In the genomic region with DNA sequence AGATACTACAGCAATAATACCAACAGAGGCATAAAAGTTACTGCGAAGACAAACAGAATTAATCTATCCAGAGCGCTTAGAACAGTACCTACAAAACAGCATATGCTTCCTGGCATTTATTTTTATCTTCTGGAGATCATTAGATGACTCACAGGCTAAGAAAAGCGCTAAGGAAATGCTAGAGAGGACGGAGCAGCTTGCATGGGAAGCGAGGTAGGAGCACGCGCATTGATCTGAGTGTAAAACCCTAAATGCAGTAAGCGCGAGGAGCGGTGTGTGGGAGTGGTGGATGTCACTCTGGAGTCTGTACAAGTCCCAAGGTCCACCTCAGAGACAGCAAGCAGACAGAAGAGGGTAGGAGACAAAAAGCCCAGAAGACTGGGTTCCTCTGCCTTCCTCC, we compare ENCODE assay signal across 16 mouse cellular contexts.
DNase-seq lines count a peak whose midpoint lies in the region; ATAC-seq and TF ChIP-seq lines count a peak whose summit lies in the region.
"Had no signal": no experiment of that assay in that cellular context is flagged by ENCODE, and none has a peak within 500 bp of the region (broad histone marks: within the 10 kb centered on the region; RNA-seq: fewer than 3 reads in every experiment).

No protein-coding gene starts in this region.

- ATAC-seq in megakaryocyte progenitor cell, adult 5-6 weeks (replicated peaks; ENCODE audit: poor library complexity): no peak
- ATAC-seq: forebrain, embryonic 13.5 days; hindbrain, postnatal 0 days had no signal

- no peak overlapping the region for H3K27ac ChIP-seq in heart, embryonic 10.5 days
- no peak overlapping the region for H3K27ac ChIP-seq in embryonic facial prominence, embryonic 10.5 days (replicated peaks)
- H3K27ac ChIP-seq: embryonic facial prominence, embryonic 12.5 days; forebrain, embryonic 13.5 days; hindbrain, postnatal 0 days; liver, embryonic 14.5 days; midbrain, embryonic 12.5 days had no signal

- no peaks in the 10 kb centered on the region for H3K9me3 ChIP-seq in heart, embryonic 10.5 days
- H3K9me3 ChIP-seq in embryonic facial prominence, embryonic 10.5 days: no peaks in the 10 kb centered on the region
- H3K9me3 ChIP-seq: embryonic facial prominence, embryonic 12.5 days; forebrain, embryonic 13.5 days; midbrain, embryonic 12.5 days had no signal

- peaks cover 41% of the 10 kb centered on the region for H3K4me1 ChIP-seq in heart, embryonic 10.5 days
- H3K4me1 ChIP-seq in embryonic facial prominence, embryonic 10.5 days: peaks cover 44% of the 10 kb centered on the region

- no peaks in the 10 kb centered on the region for H3K36me3 ChIP-seq in heart, embryonic 10.5 days
- no peaks in the 10 kb centered on the region for H3K36me3 ChIP-seq in embryonic facial prominence, embryonic 10.5 days (replicated peaks)
- H3K36me3 ChIP-seq: embryonic facial prominence, embryonic 12.5 days; midbrain, embryonic 12.5 days had no signal

- 80% methylated on average over 10 of the region's 10 CpGs for WGBS in heart, embryonic 10.5 days
- WGBS in embryonic facial prominence, embryonic 10.5 days: 88% methylated on average over 10 of the region's 10 CpGs

- no peak for TF ChIP-seq CTCF in brain, embryonic 14.5 days (IDR thresholded peaks at IDR 0.05; ENCODE audit: borderline replicate concordance, extremely low read depth, insufficient read depth, insufficient read length)

- H3K4me3 ChIP-seq in heart, embryonic 10.5 days: no peak overlapping the region
- no peak overlapping the region for H3K4me3 ChIP-seq in embryonic facial prominence, embryonic 10.5 days
- H3K4me3 ChIP-seq: embryonic facial prominence, embryonic 12.5 days; forebrain, embryonic 13.5 days; midbrain, embryonic 12.5 days had no signal

- peak; percentile 21 for DNase-seq in heart, postnatal 4 days
- DNase-seq in heart, embryonic 10.5 days (ENCODE audit: low spot score): no peak
- DNase-seq in brain, embryonic 14.5 days (ENCODE audit: low read depth): peak; percentile 39
- DNase-seq in frontal cortex, postnatal 36 days (ENCODE audit: low spot score in 2 of 2): peak; percentile 75 to 88
- DNase-seq in left cerebral cortex, postnatal 14 days (ENCODE audit: low spot score in 2 of 2): peak; percentile 73 to 82
- no peak for DNase-seq in urinary bladder, postnatal 10 days (ENCODE audit: low spot score)
- no peak for DNase-seq in embryonic facial prominence, embryonic 10.5 days (ENCODE audit: low spot score)
- DNase-seq: cerebellum, adult 9-11 months; kidney, postnatal 36 days; thymus, postnatal 36 days had no signal

- H3K27me3 ChIP-seq in heart, embryonic 10.5 days (ENCODE audit: insufficient read depth, poor library complexity, severe bottlenecking): 0 out of 2 replicates have a peak, but pooled peaks cover 5% of the 10 kb centered on the region
- H3K27me3 ChIP-seq in embryonic facial prominence, embryonic 10.5 days (replicated peaks; ENCODE audit: low read depth, poor library complexity, severe bottlenecking): no peaks in the 10 kb centered on the region
- H3K27me3 ChIP-seq: embryonic facial prominence, embryonic 12.5 days; forebrain, embryonic 13.5 days; midbrain, embryonic 12.5 days had no signal

- intact Hi-C loops in left cerebral cortex, postnatal 14 days (cut with DNase I): no loop called here

- no peak for TF ChIP-seq POLR2A in brain, embryonic 14.5 days (IDR thresholded peaks at IDR 0.05; ENCODE audit: borderline replicate concordance, extremely low read depth, insufficient read depth, insufficient read length, poor library complexity, severe bottlenecking)

Comparison
In these comparisons a context has a peak if more than half of its experiments do, and no peak if none do; other contexts are left out.
1. DNase-seq: peak in heart, postnatal 4 days (single experiment), brain, embryonic 14.5 days (single experiment), frontal cortex, postnatal 36 days (2 of 2) and left cerebral cortex, postnatal 14 days (2 of 2); none in heart, embryonic 10.5 days (single experiment), urinary bladder, postnatal 10 days (single experiment) and embryonic facial prominence, embryonic 10.5 days (single experiment).